Mouse (Mus musculus): ENCODE data around the gene Cyp2s1. TPM values are rescaled to one million over a fixed set of nuclear protein-coding genes. Genes with fewer than 3 reads are reported as not detected.

The Cyp2s1 gene
- total RNA-seq (2014; rRNA removed; ENCODE audit: low replicate concordance) (10.1 and 12.7 TPM in 2 replicates), polyA plus RNA-seq (2015; fragmentation: Nextera tagmentation; extraction: Ambion mirVana) (4.1 and 4.4 TPM in 2 replicates)

DNA sequence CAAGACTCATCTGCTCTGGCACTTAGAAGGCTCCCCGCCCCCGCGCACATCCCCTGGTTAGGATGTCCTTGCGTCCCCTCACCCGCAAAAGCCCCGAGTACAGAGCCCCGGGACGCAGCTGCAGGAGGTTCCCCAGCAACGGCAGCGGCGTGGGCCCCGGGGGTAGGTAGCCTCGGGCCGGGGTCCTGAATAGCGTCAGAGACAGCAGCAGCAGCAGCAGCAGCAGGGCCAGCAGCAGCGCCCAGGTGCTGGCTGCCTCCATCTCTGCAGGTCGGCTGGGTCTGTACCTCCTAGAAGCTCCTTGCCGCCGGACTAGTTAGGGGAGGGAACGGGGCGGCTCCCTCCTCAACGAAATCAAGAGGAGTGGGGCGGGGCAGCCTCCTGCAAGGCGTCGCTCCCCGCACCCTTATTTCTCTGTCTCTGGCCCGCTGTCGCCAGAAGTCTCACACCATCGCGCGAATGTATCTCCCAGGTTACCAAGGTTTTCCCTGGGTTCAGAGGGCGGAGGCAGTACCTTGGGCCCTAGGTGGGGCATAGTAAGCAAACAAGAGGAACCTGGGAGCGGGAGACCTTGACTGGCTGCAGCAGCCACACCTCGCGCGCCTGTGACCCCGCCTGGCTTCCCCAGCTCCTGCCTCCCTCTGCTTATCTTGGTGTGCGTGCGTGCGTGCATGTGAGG is at the start of gene Cyp2s1:
Gene Cyp2s1, minus strand, starts transcription at position 673 of the 679 bp plus-strand sequence.
- TF ChIP-seq CTCF (IDR thresholded peaks at IDR 0.05; ENCODE audit: low read depth), result no peak
- TF ChIP-seq EP300 (IDR thresholded peaks at IDR 0.05; ENCODE audit: low read depth), result no peak
- ATAC-seq (ENCODE audit: insufficient read depth, low read depth) (0 out of 2 replicates have a peak, but pooled peaks have one; percentile 22), DNase-seq (ENCODE audit: low spot score) (no peak)
- Histone ChIP-seq H3K4me1 (ENCODE audit: control insufficient read depth, insufficient read depth) (no peaks in the 10 kb centered on the region), H3K4me2 (ENCODE audit: low read depth, low read length) (peak within 1 kb of the TSS; percentile 73), H3K9me3 (replicated peaks; ENCODE audit: control insufficient read depth, low read length) (no peaks in the 10 kb centered on the region), H3K27ac (ENCODE audit: low read depth) (no peak within 1 kb of the TSS), H3K36me3 (replicated peaks; ENCODE audit: control insufficient read depth, insufficient read depth, low read length) (no peaks in the 10 kb centered on the region), H3K4me3 (ENCODE audit: low read depth, low read length) (peak within 1 kb of the TSS; percentile 35), H3K27me3 (ENCODE audit: control insufficient read depth, insufficient read depth, low read length) (peaks cover 22% of the 10 kb centered on the region), H3K9ac (replicated peaks; ENCODE audit: low read depth, low read length) (peak within 1 kb of the TSS; percentile 31; the same call in 1 of the 2 replicates)
- under 1% methylated on average over 40 of the region's 40 CpGs for WGBS

DNA sequence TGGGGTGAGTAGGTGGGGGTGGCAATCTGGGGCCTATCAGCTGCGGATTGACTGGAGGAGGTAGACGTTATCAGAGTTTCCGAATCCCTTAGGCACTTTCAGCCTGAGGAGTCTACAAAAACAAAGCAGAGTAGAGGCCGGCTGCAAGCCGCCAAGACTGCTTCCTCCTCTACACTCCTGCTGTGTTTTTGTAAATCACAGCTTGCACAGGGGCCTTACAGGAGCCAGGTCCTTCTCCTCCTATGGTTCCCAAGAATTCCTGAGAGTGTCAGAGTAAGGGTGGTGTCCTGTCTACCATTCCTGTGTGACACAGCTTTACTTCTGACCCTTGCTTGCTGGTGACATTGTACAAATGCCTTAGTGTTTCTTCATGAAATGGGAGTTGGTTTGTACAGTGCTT is 48.1 kb upstream of the Cyp2s1 start:
- 11% methylated on average over 5 of the region's 5 CpGs for WGBS
- TF ChIP-seq CTCF (IDR thresholded peaks at IDR 0.05; ENCODE audit: low read depth), result no peak
- no peak for TF ChIP-seq EP300 (IDR thresholded peaks at IDR 0.05; ENCODE audit: low read depth)
- no peak overlapping the region for H3K27ac ChIP-seq (ENCODE audit: low read depth)
- no peaks in the 10 kb centered on the region for H3K36me3 ChIP-seq (replicated peaks; ENCODE audit: control insufficient read depth, insufficient read depth, low read length)
- H3K27me3 ChIP-seq (ENCODE audit: control insufficient read depth, insufficient read depth, low read length), result no peaks in the 10 kb centered on the region
- H3K9me3 ChIP-seq (replicated peaks; ENCODE audit: control insufficient read depth, low read length), result no peaks in the 10 kb centered on the region
- no peak for DNase-seq (ENCODE audit: low spot score)
- no peak for ATAC-seq (ENCODE audit: insufficient read depth, low read depth)
- no peak overlapping the region for H3K9ac ChIP-seq (replicated peaks; ENCODE audit: low read depth, low read length)
- no peaks in the 10 kb centered on the region for H3K4me1 ChIP-seq (ENCODE audit: control insufficient read depth, insufficient read depth)
- no peak overlapping the region for H3K4me2 ChIP-seq (ENCODE audit: low read depth, low read length)
- no peak overlapping the region for H3K4me3 ChIP-seq (ENCODE audit: low read depth, low read length)

DNA sequence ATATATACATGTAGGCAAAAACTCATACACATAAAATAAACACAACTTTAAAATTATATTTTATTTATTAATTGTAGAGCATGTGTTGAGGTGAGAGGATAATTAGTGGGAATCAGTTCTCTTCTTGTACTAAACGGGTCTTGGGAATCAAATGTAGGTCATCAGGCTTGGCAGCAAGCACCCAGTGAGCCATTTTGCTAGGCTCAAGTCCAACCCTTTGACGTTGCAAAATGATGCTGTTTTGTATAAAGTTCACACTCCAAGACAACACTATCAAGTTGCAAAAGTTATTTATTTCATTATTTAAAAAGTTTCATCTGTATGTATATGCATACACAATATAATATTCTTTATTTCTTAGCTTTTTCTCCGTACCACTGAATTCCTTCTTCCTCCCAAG is 47.0 kb upstream of the Cyp2s1 start:
- no peak overlapping the region for H3K27ac ChIP-seq (ENCODE audit: low read depth)
- no peak for ATAC-seq (ENCODE audit: insufficient read depth, low read depth)
- TF ChIP-seq EP300 (IDR thresholded peaks at IDR 0.05; ENCODE audit: low read depth), result no peak
- TF ChIP-seq CTCF (IDR thresholded peaks at IDR 0.05; ENCODE audit: low read depth), result no peak
- H3K4me2 ChIP-seq (ENCODE audit: low read depth, low read length), result no peak overlapping the region
- WGBS, result 52% methylated on average over 3 of the region's 3 CpGs
- no peak overlapping the region for H3K4me3 ChIP-seq (ENCODE audit: low read depth, low read length)
- H3K9me3 ChIP-seq (replicated peaks; ENCODE audit: control insufficient read depth, low read length), result no peaks in the 10 kb centered on the region
- H3K36me3 ChIP-seq (replicated peaks; ENCODE audit: control insufficient read depth, insufficient read depth, low read length), result no peaks in the 10 kb centered on the region
- no peak for DNase-seq (ENCODE audit: low spot score)
- H3K9ac ChIP-seq (replicated peaks; ENCODE audit: low read depth, low read length), result no peak overlapping the region
- H3K27me3 ChIP-seq (ENCODE audit: control insufficient read depth, insufficient read depth, low read length), result no peaks in the 10 kb centered on the region
- no peaks in the 10 kb centered on the region for H3K4me1 ChIP-seq (ENCODE audit: control insufficient read depth, insufficient read depth)

- 46% methylated on average over 2 of the region's 2 CpGs for WGBS
- H3K36me3 ChIP-seq (replicated peaks; ENCODE audit: control insufficient read depth, insufficient read depth, low read length), result no peaks in the 10 kb centered on the region
- TF ChIP-seq CTCF (IDR thresholded peaks at IDR 0.05; ENCODE audit: low read depth), result no peak
- no peak for TF ChIP-seq EP300 (IDR thresholded peaks at IDR 0.05; ENCODE audit: low read depth)
- no peak overlapping the region for H3K9ac ChIP-seq (replicated peaks; ENCODE audit: low read depth, low read length)
- no peaks in the 10 kb centered on the region for H3K9me3 ChIP-seq (replicated peaks; ENCODE audit: control insufficient read depth, low read length)
- H3K4me3 ChIP-seq (ENCODE audit: low read depth, low read length), result no peak overlapping the region
- H3K4me2 ChIP-seq (ENCODE audit: low read depth, low read length), result no peak overlapping the region
- no peak overlapping the region for H3K27ac ChIP-seq (ENCODE audit: low read depth)
- no peaks in the 10 kb centered on the region for H3K4me1 ChIP-seq (ENCODE audit: control insufficient read depth, insufficient read depth)
- H3K27me3 ChIP-seq (ENCODE audit: control insufficient read depth, insufficient read depth, low read length), result no peaks in the 10 kb centered on the region
- ATAC-seq (ENCODE audit: insufficient read depth, low read depth) (no peak), DNase-seq (ENCODE audit: low spot score) (no peak)
Measured at GRCm38 (mm10) chr7:25862365-25862764, 45.7 kb upstream of the Cyp2s1 start.

DNA sequence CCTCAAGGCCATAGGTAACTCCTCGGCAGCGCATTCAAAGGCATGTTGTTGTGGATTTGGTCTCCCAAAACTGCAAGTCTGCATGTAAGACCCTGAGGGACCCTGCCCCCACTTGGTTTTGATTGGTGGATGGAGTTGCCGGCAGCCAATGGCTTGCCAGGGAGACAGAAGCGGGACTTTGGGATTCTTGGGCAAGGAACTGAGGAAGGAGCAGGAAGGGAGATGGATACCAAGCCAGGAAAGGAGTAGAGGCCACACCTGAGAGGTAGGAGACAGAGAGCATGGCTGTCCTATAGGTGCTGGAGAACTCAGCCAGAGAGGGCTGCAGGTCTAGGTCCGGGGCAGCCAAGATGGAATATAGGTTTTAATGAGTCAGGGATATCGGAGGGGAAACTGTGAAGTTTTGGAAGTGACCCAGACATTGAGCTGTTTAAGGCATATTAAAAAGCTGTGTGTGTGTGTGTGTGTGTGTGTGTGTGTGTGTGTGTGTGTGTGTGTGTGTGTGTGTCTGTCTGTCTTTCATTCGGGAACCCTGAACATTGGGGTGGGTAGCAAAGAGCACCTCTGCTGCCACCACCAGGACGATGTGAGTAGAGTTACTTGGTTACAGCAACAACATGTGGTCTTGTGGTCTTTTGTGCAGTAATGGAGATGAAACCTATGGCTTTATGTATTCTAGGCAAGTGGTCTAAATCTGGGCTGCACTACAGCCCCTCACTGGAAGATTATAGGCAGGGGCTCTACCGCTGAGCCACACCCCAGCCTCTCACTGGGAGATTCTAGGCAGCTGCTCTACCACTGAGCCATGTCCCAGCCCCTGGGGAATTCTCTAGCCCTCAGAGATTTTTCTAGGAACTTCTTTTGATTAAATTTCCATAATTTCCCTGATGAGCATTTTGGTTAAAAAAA is 43.5 kb upstream of the Cyp2s1 start:
- no peak for ATAC-seq (ENCODE audit: insufficient read depth, low read depth)
- no peak overlapping the region for H3K4me3 ChIP-seq (ENCODE audit: low read depth, low read length)
- 0 out of 2 replicates have a peak overlapping the region, but pooled peaks have one; percentile 23 for H3K4me2 ChIP-seq (ENCODE audit: low read depth, low read length)
- H3K9ac ChIP-seq (replicated peaks; ENCODE audit: low read depth, low read length), result no peak overlapping the region
- no peaks in the 10 kb centered on the region for H3K9me3 ChIP-seq (replicated peaks; ENCODE audit: control insufficient read depth, low read length)
- H3K27me3 ChIP-seq (ENCODE audit: control insufficient read depth, insufficient read depth, low read length), result no peaks in the 10 kb centered on the region
- H3K4me1 ChIP-seq (ENCODE audit: control insufficient read depth, insufficient read depth), result no peaks in the 10 kb centered on the region
- H3K36me3 ChIP-seq (replicated peaks; ENCODE audit: control insufficient read depth, insufficient read depth, low read length), result no peaks in the 10 kb centered on the region
- WGBS, result 18% methylated on average over 9 of the region's 9 CpGs
- no peak overlapping the region for H3K27ac ChIP-seq (ENCODE audit: low read depth)
- DNase-seq (ENCODE audit: low spot score), result no peak
- no peak for TF ChIP-seq EP300 (IDR thresholded peaks at IDR 0.05; ENCODE audit: low read depth)
- TF ChIP-seq CTCF (IDR thresholded peaks at IDR 0.05; ENCODE audit: low read depth), result peak; percentile 23; the same call in 1 of the 2 replicates
